Mouse (Mus musculus) forebrain, embryonic 14.5 days (tissue): ENCODE results near the gene Mvb12b. TPM values are rescaled to one million over a fixed set of nuclear protein-coding genes. Genes with fewer than 3 reads are reported as not detected.
A peak's percentile ranks its signal among the peaks of the same experiment; 100 is the strongest.

Experiments
- ATAC-seq: fragments of 200-750 bp; cut with Nextera tagmentation; 2 replicates; pipeline ENCODE4 v1.8.0; 2017; ENCODE audit warnings: mild to moderate bottlenecking, moderate library complexity
- DNase-seq: peaks from one replicate; pipeline ENCODE4 v3.0.0-alpha.2; 2015; ENCODE audit warnings: low spot score
- H3K27ac ChIP-seq: fragments of 300-500 bp; sonication (generic); 2 replicates; pipeline ENCODE4 v1.5.1; 2014; ENCODE audit warnings: low read depth, mild to moderate bottlenecking, control low read depth, low read length, moderate library complexity
- H3K27me3 ChIP-seq: fragments of 300-500 bp; sonication (generic); replicated peaks from 2 replicates; pipeline ENCODE4 v1.6.1; 2014; ENCODE audit warnings: low read length, control low read depth, mixed read lengths; ENCODE audit not compliant: control insufficient read depth, insufficient read depth
- H3K36me3 ChIP-seq: fragments of 300-500 bp; sonication (generic); 2 replicates; pipeline ENCODE4 v1.6.1; 2014; ENCODE audit warnings: low read length, control low read depth; ENCODE audit not compliant: control insufficient read depth, insufficient read depth
- H3K4me1 ChIP-seq: fragments of 300-500 bp; sonication (generic); 2 replicates; pipeline ENCODE4 v1.6.1; 2014; ENCODE audit warnings: antibody characterized with exemption, low read length, control low read depth; ENCODE audit not compliant: control insufficient read depth, insufficient read depth
- H3K4me2 ChIP-seq: fragments of 300-500 bp; sonication (generic); 2 replicates; pipeline ENCODE4 v1.6.1; 2014; ENCODE audit warnings: mild to moderate bottlenecking, control low read depth, low read length
- H3K4me3 ChIP-seq: fragments of 300-500 bp; sonication (generic); 2 replicates; pipeline ENCODE4 v1.5.1; 2014; ENCODE audit warnings: low read depth, low read length, control low read depth
- H3K9ac ChIP-seq: fragments of 300-500 bp; sonication (generic); 2 replicates; pipeline ENCODE4 v1.6.1; 2014; ENCODE audit warnings: mild to moderate bottlenecking, low read length, control low read depth, moderate library complexity
- H3K9me3 ChIP-seq: fragments of 300-500 bp; sonication (generic); replicated peaks from 2 replicates; pipeline ENCODE4 v1.6.1; 2016; ENCODE audit warnings: low read length, control low read depth, mixed read lengths; ENCODE audit not compliant: control insufficient read depth
- WGBS: fragments of 180-500 bp; shearing (Covaris S2); extraction: QIAGEN DNeasy Blood & Tissue Kit; methylation state at CpG from one replicate; pipeline ENCODE4 v1.1.7; 2014; 5-methylcytosine and 5-hydroxymethylcytosine counted together
- polyA plus RNA-seq: library from polyadenylated mRNA; unstranded; fragments of >200 nt; fragmentation: Nextera tagmentation; extraction: Ambion mirVana; gene quantifications from 2 replicates; pipeline ENCODE4 v1.2.1, GENCODE M21; 2014

Gene Mvb12b
- polyA plus RNA-seq, 1 experiment from 2014 or later = 49.5 TPM

DNA sequence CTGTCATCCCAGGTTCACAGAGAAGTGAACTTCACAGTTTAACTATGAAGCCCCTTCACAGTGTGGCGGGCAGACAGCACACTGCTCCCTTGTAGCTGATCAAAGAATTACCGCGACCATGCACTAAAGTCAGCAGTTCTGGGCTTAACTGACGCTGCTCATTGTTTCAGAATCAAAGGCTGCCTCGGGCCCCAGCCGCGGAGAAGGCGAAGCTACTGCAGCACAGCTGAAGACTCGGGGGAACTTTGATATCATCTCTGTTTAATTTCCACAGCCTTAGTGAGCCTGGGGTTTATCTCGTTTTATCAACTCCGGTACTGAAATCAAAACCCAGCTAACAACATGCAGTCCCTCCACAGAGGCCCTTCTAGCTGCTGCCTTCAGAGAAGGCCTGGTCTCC lies 9.3 kb downstream of the Mvb12b start:
- WGBS = 11% methylated on average over 11 of the region's 11 CpGs
- H3K27me3 ChIP-seq = no peaks in the 10 kb centered on the region
- H3K4me3 ChIP-seq = no peak overlapping the region
- H3K4me1 ChIP-seq = peaks cover 35% of the 10 kb centered on the region
- H3K36me3 ChIP-seq = peaks cover 9% of the 10 kb centered on the region
- H3K9ac ChIP-seq = peak overlapping the region; percentile 1; the same call in 1 of the 2 replicates
- ATAC-seq = no peak
- H3K4me2 ChIP-seq = no peak overlapping the region
- DNase-seq = peak; percentile 58
- no peaks in the 10 kb centered on the region for H3K9me3 ChIP-seq
- H3K27ac ChIP-seq = peak overlapping the region; percentile 70; the same call in 1 of the 2 replicates

DNA sequence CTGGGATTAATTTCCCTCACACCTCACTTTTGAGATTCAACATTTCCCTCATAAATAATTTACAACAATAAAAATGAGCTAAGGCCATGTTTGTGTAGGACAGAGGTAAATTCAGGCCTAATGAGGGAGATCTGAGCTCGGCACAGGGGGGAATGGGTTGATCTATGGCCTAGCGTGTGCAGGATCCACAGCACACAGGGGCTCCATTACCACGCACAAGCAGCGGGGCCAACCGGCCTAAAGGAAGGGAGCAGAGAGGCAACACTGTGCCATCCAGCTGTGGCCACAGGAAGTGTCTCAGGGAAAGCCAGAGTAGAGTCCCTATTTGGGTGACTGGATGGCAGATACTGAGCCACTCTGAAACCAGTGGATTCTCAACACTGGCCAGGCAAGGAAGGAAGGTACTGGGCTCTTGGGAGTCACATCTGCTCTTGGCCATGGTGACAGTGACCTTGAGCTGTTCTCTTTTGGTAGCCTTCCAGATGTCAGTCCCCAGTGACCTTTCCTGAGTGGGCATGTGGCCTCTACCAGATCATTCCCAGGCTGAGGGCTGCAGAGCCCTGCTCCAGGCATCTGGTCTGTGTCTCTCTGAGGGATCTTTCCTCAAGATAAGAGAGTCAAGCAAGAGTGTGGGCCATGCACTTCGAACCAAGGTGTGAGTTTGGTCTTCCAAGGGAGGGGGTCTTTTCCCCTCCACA lies 9.9 kb downstream of the Mvb12b start:
- 76% methylated on average over 6 of the region's 6 CpGs for WGBS
- Histone ChIP-seq H3K9ac (peak overlapping the region; percentile 1; the same call in 1 of the 2 replicates), H3K4me1 (peaks cover 33% of the 10 kb centered on the region), H3K4me3 (no peak overlapping the region), H3K36me3 (peaks cover 16% of the 10 kb centered on the region), H3K27me3 (no peaks in the 10 kb centered on the region), H3K4me2 (no peak overlapping the region), H3K27ac (peak overlapping the region; percentile 70), H3K9me3 (no peaks in the 10 kb centered on the region)
- DNase-seq (no peak), ATAC-seq (no peak)

DNA sequence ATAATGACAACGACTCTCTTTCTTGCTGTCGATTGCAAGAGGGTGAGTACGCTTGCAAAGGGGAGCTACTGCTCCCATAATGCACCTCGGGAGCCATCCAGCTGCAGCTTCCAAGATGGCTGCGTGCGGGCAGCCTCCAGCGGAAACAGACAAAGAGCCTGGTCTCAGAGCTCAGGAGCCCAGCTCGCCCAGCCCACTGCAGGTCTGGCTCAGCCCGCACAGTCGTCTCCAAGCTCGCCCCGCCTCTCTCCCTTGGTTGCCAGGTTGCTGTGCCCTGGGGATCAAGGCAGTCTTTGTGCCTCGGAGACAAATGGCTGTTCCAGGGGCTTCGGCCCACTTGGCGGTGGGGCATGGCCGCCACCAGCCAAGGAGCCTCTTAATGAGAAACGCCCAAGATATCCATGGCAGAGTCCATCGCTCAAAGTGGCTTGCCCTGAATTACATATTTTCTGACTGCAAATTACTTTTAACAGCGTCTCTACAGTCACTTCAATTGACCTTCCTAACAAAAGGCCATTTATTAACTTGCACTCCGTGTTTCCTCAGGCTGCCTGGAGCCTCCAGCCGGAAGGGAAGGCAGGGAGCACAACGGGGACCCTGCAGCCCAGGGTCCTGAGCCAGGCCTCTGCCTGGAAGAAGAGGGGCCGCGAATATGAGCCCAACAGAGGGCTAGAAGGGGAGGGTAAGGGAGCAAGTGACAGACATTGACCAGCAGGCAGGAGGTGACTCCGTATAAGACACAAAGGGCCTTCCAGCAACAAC lies 11.0 kb downstream of the Mvb12b start:
- H3K27me3 ChIP-seq = no peaks in the 10 kb centered on the region
- H3K4me3 ChIP-seq = no peak overlapping the region
- peak overlapping the region; percentile 49 for H3K9ac ChIP-seq
- WGBS = 4% methylated on average over 25 of the region's 25 CpGs
- peaks cover 27% of the 10 kb centered on the region for H3K36me3 ChIP-seq
- peak overlapping the region; percentile 41 for H3K4me2 ChIP-seq
- H3K4me1 ChIP-seq = peaks cover 33% of the 10 kb centered on the region
- H3K9me3 ChIP-seq = no peaks in the 10 kb centered on the region
- H3K27ac ChIP-seq = peak overlapping the region; percentile 99
- ATAC-seq = peak; percentile 90
- peak; percentile 94 for DNase-seq

DNA sequence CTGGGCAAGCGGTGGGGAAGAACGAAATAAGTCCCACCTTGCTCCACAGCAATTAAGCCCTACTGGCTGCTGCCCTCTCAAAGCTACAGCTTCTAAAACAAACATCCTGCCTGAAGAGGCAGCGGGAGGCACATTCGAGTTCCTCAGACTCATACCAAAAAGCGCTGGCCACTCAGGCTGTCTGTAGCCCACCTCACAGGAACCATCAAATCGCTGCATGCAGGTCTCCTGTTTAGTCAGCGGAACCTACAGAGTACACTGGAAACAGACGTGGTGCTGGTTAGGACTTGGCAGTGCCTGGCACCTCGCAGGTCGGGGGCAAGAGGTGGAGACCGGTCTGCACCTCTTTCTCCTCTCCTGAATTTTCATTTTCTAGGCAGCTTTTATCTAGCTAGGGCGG lies 12.2 kb downstream of the Mvb12b start:
- H3K36me3 ChIP-seq = peaks cover 38% of the 10 kb centered on the region
- no peaks in the 10 kb centered on the region for H3K27me3 ChIP-seq
- DNase-seq (no peak), ATAC-seq (no peak)
- H3K27ac ChIP-seq = peak overlapping the region; percentile 99
- no peak overlapping the region for H3K4me2 ChIP-seq
- peak overlapping the region; percentile 26; the same call in 1 of the 2 replicates for H3K9ac ChIP-seq
- H3K4me3 ChIP-seq = no peak overlapping the region
- H3K4me1 ChIP-seq = peaks cover 33% of the 10 kb centered on the region
- WGBS = 79% methylated on average over 12 of the region's 12 CpGs
- H3K9me3 ChIP-seq = no peaks in the 10 kb centered on the region

DNA sequence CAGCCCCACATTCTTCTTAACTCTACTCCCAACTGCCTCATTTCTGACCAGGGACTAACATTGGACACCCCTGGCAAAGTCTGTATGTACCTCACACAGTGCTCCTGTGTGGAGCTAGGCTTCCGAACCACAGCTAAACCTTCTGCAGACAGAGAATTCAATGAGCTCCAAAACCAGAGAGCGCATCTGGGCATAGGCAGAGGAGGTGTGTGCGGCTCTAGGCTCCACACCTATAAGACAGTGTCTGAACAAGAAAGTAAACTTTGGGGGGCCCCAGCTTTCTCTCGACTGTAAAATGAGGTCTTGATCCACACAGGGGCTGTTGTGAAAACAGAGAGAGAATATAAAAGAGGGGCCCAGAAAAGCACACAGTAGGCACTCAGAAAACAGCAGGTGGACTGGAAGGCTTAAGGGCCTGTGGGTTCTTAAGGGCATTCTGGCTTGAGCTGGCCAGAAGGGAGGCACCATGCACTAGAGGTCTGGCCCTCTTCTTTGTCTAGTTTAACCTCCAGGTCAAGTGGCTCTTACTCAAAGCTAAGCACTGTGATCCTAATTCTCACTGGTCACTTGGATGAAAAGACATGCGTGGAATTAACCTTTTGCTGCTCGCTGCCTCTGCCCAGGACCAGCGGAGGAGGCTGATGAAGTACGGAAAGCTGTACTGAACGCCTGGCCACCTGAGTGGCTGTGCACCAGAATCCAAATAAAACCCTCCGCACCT lies 12.7 kb downstream of the Mvb12b start:
- Histone ChIP-seq H3K4me2 (no peak overlapping the region), H3K27ac (peak overlapping the region; percentile 99; the same call in 1 of the 2 replicates), H3K36me3 (peaks cover 41% of the 10 kb centered on the region), H3K9me3 (no peaks in the 10 kb centered on the region), H3K27me3 (no peaks in the 10 kb centered on the region), H3K4me1 (peaks cover 33% of the 10 kb centered on the region), H3K9ac (peak overlapping the region; percentile 26; the same call in 1 of the 2 replicates), H3K4me3 (no peak overlapping the region)
- no peak for ATAC-seq
- WGBS = 69% methylated on average over 10 of the region's 10 CpGs
- DNase-seq = no peak

DNA sequence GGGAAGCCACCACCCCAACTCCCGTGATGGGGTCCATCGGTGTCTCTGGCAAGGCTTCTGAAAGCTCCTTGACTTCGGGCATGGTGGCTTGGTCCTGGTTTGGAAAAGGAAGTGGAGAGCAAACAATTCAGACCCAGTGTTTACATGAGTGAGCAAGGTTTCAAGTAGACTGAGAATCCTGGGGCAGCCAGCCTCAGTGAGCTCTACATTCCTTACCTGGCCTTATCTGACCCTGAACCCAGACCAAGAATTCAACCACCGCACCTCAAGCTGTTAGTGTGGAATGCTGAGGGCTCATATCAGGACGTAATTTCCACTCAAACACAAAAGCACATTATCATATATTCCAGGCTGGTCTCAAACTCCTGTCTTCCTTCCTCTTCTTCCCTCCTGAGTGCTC lies 13.4 kb downstream of the Mvb12b start:
- H3K4me1 ChIP-seq = peaks cover 33% of the 10 kb centered on the region
- H3K4me3 ChIP-seq = no peak overlapping the region
- no peak overlapping the region for H3K4me2 ChIP-seq
- peaks cover 41% of the 10 kb centered on the region for H3K36me3 ChIP-seq
- no peaks in the 10 kb centered on the region for H3K9me3 ChIP-seq
- no peak overlapping the region for H3K27ac ChIP-seq
- no peak for ATAC-seq
- H3K27me3 ChIP-seq = no peaks in the 10 kb centered on the region
- H3K9ac ChIP-seq = no peak overlapping the region
- no peak for DNase-seq
- WGBS = 92% methylated on average over 5 of the region's 5 CpGs

DNA sequence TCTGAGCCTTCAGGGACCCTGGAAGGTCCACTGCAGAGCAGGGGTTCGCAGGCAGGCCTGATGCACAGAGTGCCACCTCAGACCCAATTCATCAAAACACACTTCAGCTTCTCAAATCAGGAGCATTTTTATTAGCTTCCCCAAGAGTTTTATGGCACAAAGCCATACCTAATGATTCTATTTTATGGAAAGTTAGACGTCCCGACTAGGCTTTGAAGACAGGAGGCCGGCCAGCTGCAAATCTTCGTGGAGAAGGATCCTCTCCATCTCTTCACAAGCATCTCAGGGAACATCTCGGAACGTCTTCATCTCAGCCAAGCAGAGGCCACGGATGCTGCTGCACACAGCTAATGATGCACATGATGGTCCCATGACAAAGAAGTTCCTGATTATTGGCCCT lies 14.2 kb downstream of the Mvb12b start:
- 92% methylated on average over 8 of the region's 8 CpGs for WGBS
- Histone ChIP-seq H3K4me1 (peaks cover 29% of the 10 kb centered on the region), H3K27ac (no peak overlapping the region), H3K27me3 (no peaks in the 10 kb centered on the region), H3K4me3 (no peak overlapping the region), H3K36me3 (peaks cover 45% of the 10 kb centered on the region), H3K9ac (no peak overlapping the region), H3K4me2 (no peak overlapping the region), H3K9me3 (no peaks in the 10 kb centered on the region)
- no peak for DNase-seq
- ATAC-seq = no peak

DNA sequence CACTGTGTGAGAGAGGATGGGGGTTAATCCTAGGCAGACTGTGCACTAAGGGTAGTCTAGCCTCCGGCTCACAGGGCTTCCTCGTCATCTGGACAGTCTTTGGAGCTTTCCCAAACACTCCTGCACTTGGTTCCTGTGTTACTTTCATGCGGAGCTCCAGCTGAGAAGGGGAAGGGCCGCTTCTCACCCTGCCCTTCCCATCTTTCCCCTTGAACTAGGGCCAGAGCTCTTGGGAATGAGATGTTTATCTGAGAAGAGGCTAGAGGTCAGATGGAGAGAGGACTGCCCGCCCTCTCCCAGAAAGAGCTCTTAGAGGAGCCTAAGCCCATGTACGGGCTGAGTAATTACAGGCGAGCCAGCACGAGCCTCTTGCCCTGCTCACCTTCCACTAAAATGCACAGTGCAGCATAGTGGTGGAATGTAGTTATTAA lies 14.9 kb downstream of the Mvb12b start:
- DNase-seq = no peak
- WGBS = 89% methylated on average over 8 of the region's 8 CpGs
- Histone ChIP-seq H3K27ac (no peak overlapping the region), H3K4me1 (peaks cover 23% of the 10 kb centered on the region), H3K9ac (no peak overlapping the region), H3K36me3 (peaks cover 51% of the 10 kb centered on the region), H3K4me3 (no peak overlapping the region), H3K9me3 (no peaks in the 10 kb centered on the region), H3K4me2 (no peak overlapping the region), H3K27me3 (no peaks in the 10 kb centered on the region)
- ATAC-seq = no peak
